Mouse (Mus musculus): Measurements from ENCODE around the gene Ccl2. TPM values are rescaled to one million over a fixed set of nuclear protein-coding genes. Genes with fewer than 3 reads are reported as not detected.

Gene Ccl2
- polyA plus RNA-seq, 1 experiment = 4.0 TPM

DNA sequence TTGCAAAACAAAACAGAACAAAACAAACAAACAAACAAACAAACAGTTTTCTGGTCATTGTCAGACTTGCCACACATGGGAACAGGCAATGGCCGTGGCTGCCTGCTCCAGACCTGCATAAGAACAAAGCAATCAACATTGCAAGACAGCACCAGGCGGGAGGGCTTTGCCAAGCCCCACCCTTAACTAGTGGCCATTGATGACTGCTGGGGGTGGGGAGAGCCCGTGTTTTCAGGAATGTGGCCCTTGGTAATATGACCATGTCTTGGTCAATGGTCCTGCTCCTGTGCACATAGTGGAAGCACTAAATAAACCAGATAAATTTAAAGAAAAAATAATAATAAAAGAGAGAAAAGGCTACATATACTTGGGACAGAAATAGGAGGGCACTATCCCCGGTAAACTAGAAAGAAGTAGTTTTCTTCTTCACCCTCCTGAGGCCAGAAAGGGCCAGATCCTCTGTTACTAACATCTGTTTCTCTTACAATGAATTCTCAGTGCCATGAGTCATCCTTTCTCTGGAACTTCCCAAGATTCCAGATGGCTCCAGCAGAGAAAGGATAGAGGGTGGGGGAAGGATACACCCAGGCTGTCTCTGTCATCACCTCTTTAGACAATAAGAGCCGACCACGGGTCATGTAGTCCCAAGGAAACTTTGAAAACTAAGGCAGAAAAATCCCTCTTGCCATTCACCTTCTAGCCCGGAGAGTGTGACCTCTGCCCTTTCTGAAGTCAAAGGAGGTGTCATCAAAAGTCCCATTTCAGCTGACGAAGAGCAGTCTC lies 23.8 kb upstream of the Ccl2 start:
- peaks cover 63% of the 10 kb centered on the region for H3K4me1 ChIP-seq (ENCODE audit: control insufficient read depth, insufficient read depth, low read length)
- H3K27ac ChIP-seq (ENCODE audit: insufficient read depth, low read depth, low read length) = no peak overlapping the region
- TF ChIP-seq CTCF (IDR thresholded peaks at IDR 0.05; ENCODE audit: low read depth, low read length) = no peak
- no peak for TF ChIP-seq POLR2A (IDR thresholded peaks at IDR 0.05; ENCODE audit: borderline replicate concordance, low read depth, low read length)
- no peak overlapping the region for H3K4me3 ChIP-seq (ENCODE audit: insufficient read depth, low read length)

- no peak overlapping the region for H3K4me3 ChIP-seq (ENCODE audit: insufficient read depth, low read length)
Observed at GRCm38 (mm10) chr11:82013756-82014155, 21.6 kb upstream of the Ccl2 start.

DNA sequence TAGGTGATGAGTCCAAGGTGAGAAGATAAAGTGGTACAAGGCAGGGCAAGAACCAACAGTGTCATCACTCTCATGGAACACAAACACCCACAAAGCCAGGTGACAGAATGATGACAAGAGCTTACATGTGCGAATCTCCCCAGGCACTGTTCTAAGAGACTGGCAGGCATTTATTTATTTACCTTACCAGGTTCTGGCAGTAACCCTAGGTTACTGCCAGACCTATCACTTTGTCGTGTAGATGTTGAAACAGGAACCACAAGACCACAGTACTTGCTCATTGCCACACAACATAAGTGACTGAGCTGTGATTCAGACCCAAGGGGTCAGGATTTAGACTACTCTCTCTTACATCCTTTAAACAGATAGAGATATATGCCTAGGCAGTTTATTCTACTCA lies 20.3 kb upstream of the Ccl2 start:
- Histone ChIP-seq H3K27ac (ENCODE audit: insufficient read depth, low read depth, low read length) (no peak overlapping the region), H3K4me3 (ENCODE audit: insufficient read depth, low read length) (no peak overlapping the region), H3K4me1 (ENCODE audit: control insufficient read depth, insufficient read depth, low read length) (peaks cover 50% of the 10 kb centered on the region)
- TF ChIP-seq POLR2A (IDR thresholded peaks at IDR 0.05; ENCODE audit: borderline replicate concordance, low read depth, low read length) = no peak
- TF ChIP-seq CTCF (IDR thresholded peaks at IDR 0.05; ENCODE audit: low read depth, low read length) = no peak

More at GRCm38 (mm10) chr11:82013756-82014155, 21.6 kb upstream of the Ccl2 start:
- no peak overlapping the region for H3K27ac ChIP-seq (ENCODE audit: insufficient read depth, low read depth, low read length)
- TF ChIP-seq CTCF (IDR thresholded peaks at IDR 0.05; ENCODE audit: low read depth, low read length) (no peak), POLR2A (IDR thresholded peaks at IDR 0.05; ENCODE audit: borderline replicate concordance, low read depth, low read length) (no peak)
- H3K4me1 ChIP-seq (ENCODE audit: control insufficient read depth, insufficient read depth, low read length) = peaks cover 55% of the 10 kb centered on the region

GRCm38 (mm10) chr11:82016181-82016780 lies 19.1 kb upstream of the Ccl2 start:
- H3K4me3 ChIP-seq (ENCODE audit: insufficient read depth, low read length) = no peak overlapping the region
- H3K27ac ChIP-seq (ENCODE audit: insufficient read depth, low read depth, low read length) = no peak overlapping the region
- H3K4me1 ChIP-seq (ENCODE audit: control insufficient read depth, insufficient read depth, low read length) = peaks cover 48% of the 10 kb centered on the region
- no peak for TF ChIP-seq POLR2A (IDR thresholded peaks at IDR 0.05; ENCODE audit: borderline replicate concordance, low read depth, low read length)
- TF ChIP-seq CTCF (IDR thresholded peaks at IDR 0.05; ENCODE audit: low read depth, low read length) = no peak

GRCm38 (mm10) chr11:82019389-82019788 lies 16.0 kb upstream of the Ccl2 start:
- Histone ChIP-seq H3K4me1 (ENCODE audit: control insufficient read depth, insufficient read depth, low read length) (peaks cover 68% of the 10 kb centered on the region), H3K27ac (ENCODE audit: insufficient read depth, low read depth, low read length) (no peak overlapping the region), H3K4me3 (ENCODE audit: insufficient read depth, low read length) (no peak overlapping the region)
- TF ChIP-seq CTCF (IDR thresholded peaks at IDR 0.05; ENCODE audit: low read depth, low read length) (no peak), POLR2A (IDR thresholded peaks at IDR 0.05; ENCODE audit: borderline replicate concordance, low read depth, low read length) (no peak)

GRCm38 (mm10) chr11:82019793-82020192 lies 15.6 kb upstream of the Ccl2 start:
- Histone ChIP-seq H3K27ac (ENCODE audit: insufficient read depth, low read depth, low read length) (no peak overlapping the region), H3K4me1 (ENCODE audit: control insufficient read depth, insufficient read depth, low read length) (peaks cover 67% of the 10 kb centered on the region), H3K4me3 (ENCODE audit: insufficient read depth, low read length) (no peak overlapping the region)
- no peak for TF ChIP-seq CTCF (IDR thresholded peaks at IDR 0.05; ENCODE audit: low read depth, low read length)
- no peak for TF ChIP-seq POLR2A (IDR thresholded peaks at IDR 0.05; ENCODE audit: borderline replicate concordance, low read depth, low read length)

GRCm38 (mm10) chr11:82021406-82021805 lies 14.0 kb upstream of the Ccl2 start:
- no peak for TF ChIP-seq POLR2A (IDR thresholded peaks at IDR 0.05; ENCODE audit: borderline replicate concordance, low read depth, low read length)
- no peak for TF ChIP-seq CTCF (IDR thresholded peaks at IDR 0.05; ENCODE audit: low read depth, low read length)
- Histone ChIP-seq H3K4me1 (ENCODE audit: control insufficient read depth, insufficient read depth, low read length) (peaks cover 52% of the 10 kb centered on the region), H3K27ac (ENCODE audit: insufficient read depth, low read depth, low read length) (no peak overlapping the region), H3K4me3 (ENCODE audit: insufficient read depth, low read length) (no peak overlapping the region)

GRCm38 (mm10) chr11:82022504-82023056 lies 12.8 kb upstream of the Ccl2 start:
- peaks cover 43% of the 10 kb centered on the region for H3K4me1 ChIP-seq (ENCODE audit: control insufficient read depth, insufficient read depth, low read length)
- peak overlapping the region; percentile 62 for H3K27ac ChIP-seq (ENCODE audit: insufficient read depth, low read depth, low read length)
- TF ChIP-seq CTCF (IDR thresholded peaks at IDR 0.05; ENCODE audit: low read depth, low read length) (no peak), POLR2A (IDR thresholded peaks at IDR 0.05; ENCODE audit: borderline replicate concordance, low read depth, low read length) (no peak)
- 0 out of 2 replicates have a peak overlapping the region, but pooled peaks have one; percentile 24 for H3K4me3 ChIP-seq (ENCODE audit: insufficient read depth, low read length)

- peak overlapping the region; percentile 62 for H3K27ac ChIP-seq (ENCODE audit: insufficient read depth, low read depth, low read length)
- TF ChIP-seq CTCF (IDR thresholded peaks at IDR 0.05; ENCODE audit: low read depth, low read length) = no peak
- H3K4me3 ChIP-seq (ENCODE audit: insufficient read depth, low read length) = no peak overlapping the region
- peaks cover 43% of the 10 kb centered on the region for H3K4me1 ChIP-seq (ENCODE audit: control insufficient read depth, insufficient read depth, low read length)
Observed at GRCm38 (mm10) chr11:82023769-82024168, 11.6 kb upstream of the Ccl2 start.

DNA sequence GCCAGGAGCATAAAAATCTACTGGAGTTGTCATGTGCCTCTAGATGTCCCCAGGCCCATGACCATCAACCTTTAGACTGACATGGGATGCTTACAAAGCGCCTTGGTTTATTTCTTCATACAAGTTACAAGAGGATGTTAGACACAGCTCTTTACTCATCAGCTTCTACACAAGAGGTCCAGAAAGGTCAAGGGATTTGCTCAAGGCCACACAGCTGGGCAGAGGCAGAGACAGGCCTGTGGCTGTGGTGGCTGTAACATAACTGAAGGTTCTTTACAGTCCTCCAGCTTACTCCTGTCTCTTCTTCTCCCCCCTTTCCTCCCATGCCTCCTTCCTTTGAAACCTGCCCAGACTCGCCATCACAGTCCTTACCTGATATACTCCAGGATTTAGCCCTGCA lies 5.2 kb upstream of the Ccl2 start:
- no peak overlapping the region for H3K4me3 ChIP-seq (ENCODE audit: insufficient read depth, low read length)
- peaks cover 29% of the 10 kb centered on the region for H3K4me1 ChIP-seq (ENCODE audit: control insufficient read depth, insufficient read depth, low read length)
- TF ChIP-seq CTCF (IDR thresholded peaks at IDR 0.05; ENCODE audit: low read depth, low read length) = no peak
- no peak for TF ChIP-seq POLR2A (IDR thresholded peaks at IDR 0.05; ENCODE audit: borderline replicate concordance, low read depth, low read length)
- H3K27ac ChIP-seq (ENCODE audit: insufficient read depth, low read depth, low read length) = no peak overlapping the region

Data from bone marrow macrophage, adult 2 months (primary cell).